Mouse (Mus musculus) E14TG2a.4 (cell line): ENCODE measurements around the gene Iqsec3.

ENCODE experiments used
- CTCF ChIP-seq: conservative IDR thresholded peaks from 2 replicates; pipeline ENCODE4 v1.5.1; 2014; ENCODE audit warnings: low read length
- POU5F1 ChIP-seq: IDR thresholded peaks from 2 replicates; pipeline ENCODE4 v1.6.1; 2014; ENCODE audit warnings: low read length, borderline replicate concordance

GRCm38 (mm10) chr6:121405311-121405710 lies 68.2 kb downstream of the Iqsec3 start:
- no peak for TF ChIP-seq CTCF
- TF ChIP-seq POU5F1, result no peak
